Mouse (Mus musculus): ENCODE results near the gene Stim2. TPM values are rescaled to one million over a fixed set of nuclear protein-coding genes. Genes with fewer than 3 reads are reported as not detected.
A peak's percentile ranks its signal among the peaks of the same experiment; 100 is the strongest.

The Stim2 gene
- polyA plus RNA-seq, 1 experiment from 2014 or later, result 19.6 TPM

- Histone ChIP-seq H3K9ac (replicated peaks; ENCODE audit: low read length) (no peak overlapping the region), H3K27ac (ENCODE audit: low read length) (no peak overlapping the region), H3K9me3 (ENCODE audit: low read length) (no peaks in the 10 kb centered on the region), H3K4me3 (ENCODE audit: low read length) (no peak overlapping the region), H3K27me3 (ENCODE audit: insufficient read depth, low read length) (no peaks in the 10 kb centered on the region), H3K4me1 (ENCODE audit: insufficient read depth, low read length) (peaks cover 11% of the 10 kb centered on the region), H3K36me3 (ENCODE audit: insufficient read depth, low read length) (peaks cover 11% of the 10 kb centered on the region), H3K4me2 (replicated peaks; ENCODE audit: low read depth, low read length) (no peak overlapping the region)
- 79% methylated on average over 6 of the region's 6 CpGs for WGBS
- ATAC-seq (ENCODE audit: low FRiP score, low TSS enrichment), result no peak
Observed at GRCm38 (mm10) chr5:54052205-54052604, 53.9 kb downstream of the Stim2 start.

GRCm38 (mm10) chr5:54053673-54054366, 55.5 kb downstream of the Stim2 start:
- H3K9me3 ChIP-seq (ENCODE audit: low read length), result 0 out of 2 replicates have a peak, but pooled peaks cover 6% of the 10 kb centered on the region
- WGBS, result 67% methylated on average over 7 of the region's 7 CpGs
- no peak overlapping the region for H3K27ac ChIP-seq (ENCODE audit: low read length)
- peaks cover 11% of the 10 kb centered on the region for H3K4me1 ChIP-seq (ENCODE audit: insufficient read depth, low read length)
- H3K27me3 ChIP-seq (ENCODE audit: insufficient read depth, low read length), result no peaks in the 10 kb centered on the region
- H3K4me2 ChIP-seq (replicated peaks; ENCODE audit: low read depth, low read length), result no peak overlapping the region
- H3K36me3 ChIP-seq (ENCODE audit: insufficient read depth, low read length), result peaks cover 20% of the 10 kb centered on the region
- H3K9ac ChIP-seq (replicated peaks; ENCODE audit: low read length), result no peak overlapping the region
- no peak overlapping the region for H3K4me3 ChIP-seq (ENCODE audit: low read length)
- no peak for ATAC-seq (ENCODE audit: low FRiP score, low TSS enrichment)

GRCm38 (mm10) chr5:54056266-54056665, 58.0 kb downstream of the Stim2 start:
- no peak overlapping the region for H3K9ac ChIP-seq (replicated peaks; ENCODE audit: low read length)
- H3K4me3 ChIP-seq (ENCODE audit: low read length), result no peak overlapping the region
- 76% methylated on average over 6 of the region's 6 CpGs for whole genome bisulfite sequencing
- H3K4me1 ChIP-seq (ENCODE audit: insufficient read depth, low read length), result no peaks in the 10 kb centered on the region
- no peaks in the 10 kb centered on the region for H3K27me3 ChIP-seq (ENCODE audit: insufficient read depth, low read length)
- ATAC-seq (ENCODE audit: low FRiP score, low TSS enrichment), result no peak
- H3K9me3 ChIP-seq (ENCODE audit: low read length), result 0 out of 2 replicates have a peak, but pooled peaks cover 6% of the 10 kb centered on the region
- no peak overlapping the region for H3K4me2 ChIP-seq (replicated peaks; ENCODE audit: low read depth, low read length)
- H3K27ac ChIP-seq (ENCODE audit: low read length), result no peak overlapping the region
- H3K36me3 ChIP-seq (ENCODE audit: insufficient read depth, low read length), result peaks cover 20% of the 10 kb centered on the region

GRCm38 (mm10) chr5:54059998-54060397, 61.7 kb downstream of the Stim2 start:
- Histone ChIP-seq H3K36me3 (ENCODE audit: insufficient read depth, low read length) (peaks cover 12% of the 10 kb centered on the region), H3K4me3 (ENCODE audit: low read length) (no peak overlapping the region), H3K4me1 (ENCODE audit: insufficient read depth, low read length) (0 out of 2 replicates have a peak, but pooled peaks cover 3% of the 10 kb centered on the region), H3K4me2 (replicated peaks; ENCODE audit: low read depth, low read length) (no peak overlapping the region), H3K27ac (ENCODE audit: low read length) (no peak overlapping the region), H3K27me3 (ENCODE audit: insufficient read depth, low read length) (no peaks in the 10 kb centered on the region), H3K9me3 (ENCODE audit: low read length) (0 out of 2 replicates have a peak, but pooled peaks cover 6% of the 10 kb centered on the region), H3K9ac (replicated peaks; ENCODE audit: low read length) (no peak overlapping the region)
- no peak for ATAC-seq (ENCODE audit: low FRiP score, low TSS enrichment)
- WGBS, result 78% methylated on average over 6 of the region's 6 CpGs

GRCm38 (mm10) chr5:54062079-54062478, 63.8 kb downstream of the Stim2 start:
- Histone ChIP-seq H3K36me3 (ENCODE audit: insufficient read depth, low read length) (peaks cover 12% of the 10 kb centered on the region), H3K27me3 (ENCODE audit: insufficient read depth, low read length) (no peaks in the 10 kb centered on the region), H3K27ac (ENCODE audit: low read length) (no peak overlapping the region), H3K9me3 (ENCODE audit: low read length) (0 out of 2 replicates have a peak, but pooled peaks cover 6% of the 10 kb centered on the region), H3K4me1 (ENCODE audit: insufficient read depth, low read length) (0 out of 2 replicates have a peak, but pooled peaks cover 3% of the 10 kb centered on the region), H3K4me3 (ENCODE audit: low read length) (no peak overlapping the region), H3K9ac (replicated peaks; ENCODE audit: low read length) (no peak overlapping the region), H3K4me2 (replicated peaks; ENCODE audit: low read depth, low read length) (no peak overlapping the region)
- 53% methylated on average over 7 of the region's 7 CpGs for WGBS
- peak; percentile 76; the same call in 1 of the 2 replicates for ATAC-seq (ENCODE audit: low FRiP score, low TSS enrichment)

- ATAC-seq (ENCODE audit: low FRiP score, low TSS enrichment), result no peak
- 86% methylated on average over 3 of the region's 3 CpGs for WGBS
Observed at GRCm38 (mm10) chr5:54067591-54067990, 69.3 kb downstream of the Stim2 start.

GRCm38 (mm10) chr5:54070549-54070948, 72.2 kb downstream of the Stim2 start:
- no peak for ATAC-seq (ENCODE audit: low FRiP score, low TSS enrichment)
- WGBS, result 89% methylated on average over 2 of the region's 2 CpGs
- peaks cover 11% of the 10 kb centered on the region for H3K4me1 ChIP-seq (ENCODE audit: insufficient read depth, low read length)
- H3K9me3 ChIP-seq (ENCODE audit: low read length), result no peaks in the 10 kb centered on the region
- no peak overlapping the region for H3K27ac ChIP-seq (ENCODE audit: low read length)
- no peak overlapping the region for H3K4me3 ChIP-seq (ENCODE audit: low read length)
- no peak overlapping the region for H3K4me2 ChIP-seq (replicated peaks; ENCODE audit: low read depth, low read length)
- no peaks in the 10 kb centered on the region for H3K27me3 ChIP-seq (ENCODE audit: insufficient read depth, low read length)
- 0 out of 2 replicates have a peak, but pooled peaks cover under 1% of the 10 kb centered on the region for H3K36me3 ChIP-seq (ENCODE audit: insufficient read depth, low read length)
- no peak overlapping the region for H3K9ac ChIP-seq (replicated peaks; ENCODE audit: low read length)

More at GRCm38 (mm10) chr5:54067591-54067990, 69.3 kb downstream of the Stim2 start:
- H3K9me3 ChIP-seq (ENCODE audit: low read length), result no peaks in the 10 kb centered on the region
- no peak overlapping the region for H3K9ac ChIP-seq (replicated peaks; ENCODE audit: low read length)
- peaks cover under 1% of the 10 kb centered on the region; the same call in 1 of the 2 replicates for H3K4me1 ChIP-seq (ENCODE audit: insufficient read depth, low read length)
- H3K27ac ChIP-seq (ENCODE audit: low read length), result no peak overlapping the region
- H3K4me3 ChIP-seq (ENCODE audit: low read length), result no peak overlapping the region
- no peak overlapping the region for H3K4me2 ChIP-seq (replicated peaks; ENCODE audit: low read depth, low read length)
- H3K36me3 ChIP-seq (ENCODE audit: insufficient read depth, low read length), result 0 out of 2 replicates have a peak, but pooled peaks cover 3% of the 10 kb centered on the region
- H3K27me3 ChIP-seq (ENCODE audit: insufficient read depth, low read length), result no peaks in the 10 kb centered on the region

GRCm38 (mm10) chr5:54071288-54071687, 73.0 kb downstream of the Stim2 start:
- no peak for ATAC-seq (ENCODE audit: low FRiP score, low TSS enrichment)
- H3K36me3 ChIP-seq (ENCODE audit: insufficient read depth, low read length), result no peaks in the 10 kb centered on the region
- H3K4me1 ChIP-seq (ENCODE audit: insufficient read depth, low read length), result peaks cover 11% of the 10 kb centered on the region
- no peak overlapping the region for H3K4me2 ChIP-seq (replicated peaks; ENCODE audit: low read depth, low read length)
- H3K4me3 ChIP-seq (ENCODE audit: low read length), result no peak overlapping the region
- H3K27me3 ChIP-seq (ENCODE audit: insufficient read depth, low read length), result no peaks in the 10 kb centered on the region
- no peak overlapping the region for H3K9ac ChIP-seq (replicated peaks; ENCODE audit: low read length)
- no peaks in the 10 kb centered on the region for H3K9me3 ChIP-seq (ENCODE audit: low read length)
- no peak overlapping the region for H3K27ac ChIP-seq (ENCODE audit: low read length)
- 90% methylated on average over 5 of the region's 5 CpGs for WGBS

- H3K4me1 ChIP-seq (ENCODE audit: insufficient read depth, low read length), result peaks cover 11% of the 10 kb centered on the region
- no peaks in the 10 kb centered on the region for H3K9me3 ChIP-seq (ENCODE audit: low read length)
- no peaks in the 10 kb centered on the region for H3K27me3 ChIP-seq (ENCODE audit: insufficient read depth, low read length)
- no peak overlapping the region for H3K4me3 ChIP-seq (ENCODE audit: low read length)
- no peak for ATAC-seq (ENCODE audit: low FRiP score, low TSS enrichment)
- no peak overlapping the region for H3K4me2 ChIP-seq (replicated peaks; ENCODE audit: low read depth, low read length)
- H3K36me3 ChIP-seq (ENCODE audit: insufficient read depth, low read length), result no peaks in the 10 kb centered on the region
- H3K27ac ChIP-seq (ENCODE audit: low read length), result no peak overlapping the region
- 80% methylated on average over 7 of the region's 7 CpGs for WGBS
- no peak overlapping the region for H3K9ac ChIP-seq (replicated peaks; ENCODE audit: low read length)
Observed at GRCm38 (mm10) chr5:54071705-54072104, 73.4 kb downstream of the Stim2 start.

- peak overlapping the region; percentile 23; the same call in 1 of the 2 replicates for H3K27ac ChIP-seq (ENCODE audit: low read length)
Observed at GRCm38 (mm10) chr5:54073291-54073690, 75.0 kb downstream of the Stim2 start.

More at GRCm38 (mm10) chr5:54073291-54073690, 75.0 kb downstream of the Stim2 start:
- no peak overlapping the region for H3K4me2 ChIP-seq (replicated peaks; ENCODE audit: low read depth, low read length)
- H3K4me3 ChIP-seq (ENCODE audit: low read length), result no peak overlapping the region
- 3% methylated on average over 1 of the region's 1 CpGs for WGBS
- no peaks in the 10 kb centered on the region for H3K36me3 ChIP-seq (ENCODE audit: insufficient read depth, low read length)
- peaks cover 11% of the 10 kb centered on the region for H3K4me1 ChIP-seq (ENCODE audit: insufficient read depth, low read length)
- no peak for ATAC-seq (ENCODE audit: low FRiP score, low TSS enrichment)
- no peaks in the 10 kb centered on the region for H3K9me3 ChIP-seq (ENCODE audit: low read length)
- H3K27me3 ChIP-seq (ENCODE audit: insufficient read depth, low read length), result no peaks in the 10 kb centered on the region
- H3K9ac ChIP-seq (replicated peaks; ENCODE audit: low read length), result no peak overlapping the region
